Comparison of ENCODE assay signal across 8 mouse cellular contexts in the genomic region with DNA sequence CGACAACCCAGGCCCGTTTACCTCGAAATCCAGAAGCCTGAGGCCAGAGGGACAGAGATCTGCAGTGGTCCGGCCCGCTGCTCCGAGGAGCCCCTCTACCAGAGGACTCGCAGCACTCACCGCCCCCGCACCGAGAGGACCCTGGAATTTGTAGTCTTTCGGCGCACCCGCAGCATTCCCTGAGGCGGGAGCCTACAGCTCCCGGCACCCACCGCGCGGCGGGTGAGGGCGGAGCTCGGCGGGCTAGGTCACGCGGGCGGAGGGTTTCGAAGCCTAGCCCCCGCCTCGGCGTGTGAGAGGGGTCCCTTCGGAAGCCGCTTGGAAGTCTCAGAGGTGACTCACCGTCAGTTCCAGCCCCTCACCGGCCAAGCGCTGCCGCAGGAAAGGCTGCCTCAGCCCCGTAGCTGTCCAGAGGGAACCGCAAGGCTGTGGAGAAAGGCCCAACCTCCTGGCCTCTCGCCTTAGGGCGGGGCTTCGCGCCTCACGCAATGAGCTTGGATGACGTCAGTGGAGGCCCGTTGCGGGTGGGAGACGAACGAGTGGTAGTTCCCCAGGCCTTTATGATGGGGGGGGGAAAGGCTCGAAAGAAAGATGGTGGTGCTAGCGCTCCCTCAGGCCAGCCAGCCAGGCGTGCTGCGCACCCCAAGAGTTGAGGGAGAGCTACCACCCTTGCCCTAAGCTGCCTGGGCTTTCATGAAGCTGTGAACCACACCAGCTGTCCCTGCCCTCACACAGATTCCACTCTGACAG. TPM values are rescaled to one million over a fixed set of nuclear protein-coding genes. Genes with fewer than 3 reads are reported as not detected.
DNase-seq lines count a peak whose midpoint lies in the region; ATAC-seq and TF ChIP-seq lines count a peak whose summit lies in the region.

Gene Cdip1, minus strand, starts transcription at position 483 of the 750 bp plus-strand sequence.

- H3K27ac ChIP-seq in heart, embryonic 12.5 days (ENCODE audit: poor library complexity, severe bottlenecking), result peak within 1 kb of the TSS; percentile 98
- H3K27ac ChIP-seq in kidney, postnatal 0 days, result peak within 1 kb of the TSS; percentile 97
- H3K27ac ChIP-seq in liver, embryonic 11.5 days (ENCODE audit: low read depth, low read length), result peak within 1 kb of the TSS; percentile 90
- H3K27ac ChIP-seq in stomach, embryonic 14.5 days (ENCODE audit: low read length), result peak within 1 kb of the TSS; percentile 98

- peak; percentile 71; the same call in 1 of the 2 replicates for TF ChIP-seq POLR2A in brain, embryonic 14.5 days (IDR thresholded peaks at IDR 0.05; ENCODE audit: borderline replicate concordance, extremely low read depth, insufficient read depth, insufficient read length, poor library complexity, severe bottlenecking)

- H3K79me2 ChIP-seq in C2C12 (ENCODE audit: control insufficient read depth, insufficient read depth), result peaks cover 44% of the 10 kb centered on the region

- H3K27me3 ChIP-seq in C2C12 (ENCODE audit: control insufficient read depth, insufficient read depth, insufficient read length), result no peaks in the 10 kb centered on the region
- H3K27me3 ChIP-seq in erythroblast, embryonic 14.5 days (ENCODE audit: control insufficient read depth), result no peaks in the 10 kb centered on the region
- no peaks in the 10 kb centered on the region for H3K27me3 ChIP-seq in heart, embryonic 12.5 days (replicated peaks)
- H3K27me3 ChIP-seq in kidney, postnatal 0 days (ENCODE audit: insufficient read depth, low read length), result no peaks in the 10 kb centered on the region
- no peaks in the 10 kb centered on the region for H3K27me3 ChIP-seq in liver, embryonic 11.5 days (replicated peaks; ENCODE audit: control insufficient read depth, insufficient read depth, low read length)
- no peaks in the 10 kb centered on the region for H3K27me3 ChIP-seq in stomach, embryonic 14.5 days (ENCODE audit: control insufficient read depth, insufficient read depth, low read length)

- peaks cover 4% of the 10 kb centered on the region for H3K36me3 ChIP-seq in C2C12 (ENCODE audit: control insufficient read depth, insufficient read depth)
- H3K36me3 ChIP-seq in erythroblast, embryonic 14.5 days (ENCODE audit: control insufficient read depth), result no peaks in the 10 kb centered on the region
- no peaks in the 10 kb centered on the region for H3K36me3 ChIP-seq in heart, embryonic 12.5 days
- no peaks in the 10 kb centered on the region for H3K36me3 ChIP-seq in kidney, postnatal 0 days (ENCODE audit: insufficient read depth, low read length)
- H3K36me3 ChIP-seq in liver, embryonic 11.5 days (ENCODE audit: control insufficient read depth, insufficient read depth, low read length), result 0 out of 2 replicates have a peak, but pooled peaks cover 2% of the 10 kb centered on the region
- H3K36me3 ChIP-seq in stomach, embryonic 14.5 days (ENCODE audit: control insufficient read depth, insufficient read depth, low read length), result no peaks in the 10 kb centered on the region

- H3K4me1 ChIP-seq in erythroblast, embryonic 14.5 days (ENCODE audit: control insufficient read depth), result peaks cover 18% of the 10 kb centered on the region
- peaks cover 40% of the 10 kb centered on the region for H3K4me1 ChIP-seq in heart, embryonic 12.5 days (replicated peaks)
- H3K4me1 ChIP-seq in kidney, postnatal 0 days (replicated peaks; ENCODE audit: insufficient read depth, low read length), result peaks cover 17% of the 10 kb centered on the region
- H3K4me1 ChIP-seq in liver, embryonic 11.5 days (replicated peaks; ENCODE audit: control insufficient read depth, insufficient read depth, low read length), result peaks cover 7% of the 10 kb centered on the region
- H3K4me1 ChIP-seq in stomach, embryonic 14.5 days (ENCODE audit: control insufficient read depth, insufficient read depth, low read length), result peaks cover 27% of the 10 kb centered on the region

- H3K4me3 ChIP-seq in C2C12 (ENCODE audit: insufficient read depth, poor library complexity, severe bottlenecking), result peak within 1 kb of the TSS; percentile 80
- H3K4me3 ChIP-seq in erythroblast, embryonic 14.5 days (replicated peaks), result peak within 1 kb of the TSS; percentile 74
- H3K4me3 ChIP-seq in heart, embryonic 12.5 days, result peak within 1 kb of the TSS; percentile 85
- peak within 1 kb of the TSS; percentile 75 for H3K4me3 ChIP-seq in kidney, postnatal 0 days (replicated peaks; ENCODE audit: low read depth, low read length)
- H3K4me3 ChIP-seq in liver, embryonic 11.5 days (ENCODE audit: low read depth, low read length), result peak within 1 kb of the TSS; percentile 78
- peak within 1 kb of the TSS; percentile 90 for H3K4me3 ChIP-seq in stomach, embryonic 14.5 days (ENCODE audit: low read depth, low read length)

- peak within 1 kb of the TSS; percentile 79 for H3K4me2 ChIP-seq in heart, embryonic 12.5 days
- H3K4me2 ChIP-seq in kidney, postnatal 0 days (ENCODE audit: low read length), result peak within 1 kb of the TSS; percentile 68
- peak within 1 kb of the TSS; percentile 94 for H3K4me2 ChIP-seq in liver, embryonic 11.5 days
- peak within 1 kb of the TSS; percentile 88 for H3K4me2 ChIP-seq in stomach, embryonic 14.5 days (replicated peaks; ENCODE audit: low read depth, low read length)

- WGBS in heart, embryonic 12.5 days, result under 1% methylated on average over 51 of the region's 51 CpGs
- under 1% methylated on average over 51 of the region's 51 CpGs for WGBS in kidney, postnatal 0 days
- WGBS in liver, embryonic 11.5 days, result under 1% methylated on average over 51 of the region's 51 CpGs
- 2% methylated on average over 51 of the region's 51 CpGs for WGBS in stomach, embryonic 14.5 days

- peaks cover 38% of the 10 kb centered on the region for H3K79me3 ChIP-seq in C2C12 (ENCODE audit: low read depth)

- ATAC-seq in heart, embryonic 12.5 days (ENCODE audit: insufficient number of reproducible peaks, low FRiP score), result peak; percentile 98
- peak; percentile 96 for ATAC-seq in kidney, postnatal 0 days (replicated peaks; ENCODE audit: low FRiP score, low read depth)
- ATAC-seq in liver, embryonic 11.5 days (replicated peaks; ENCODE audit: low FRiP score), result peak; percentile 97
- peak; percentile 96 for ATAC-seq in stomach, embryonic 14.5 days (ENCODE audit: insufficient number of reproducible peaks, insufficient read depth, low FRiP score, low read depth)

- TF ChIP-seq CTCF in C2C12 (IDR thresholded peaks at IDR 0.05; ENCODE audit: control insufficient read depth, insufficient read depth, insufficient read length), result no peak
- TF ChIP-seq CTCF in brain, embryonic 14.5 days (IDR thresholded peaks at IDR 0.05; ENCODE audit: borderline replicate concordance, extremely low read depth, insufficient read depth, insufficient read length), result no peak
- TF ChIP-seq CTCF in kidney, postnatal 0 days (IDR thresholded peaks at IDR 0.05; ENCODE audit: low read depth), result no peak

- peak within 1 kb of the TSS; percentile 95 for H3K9ac ChIP-seq in heart, embryonic 12.5 days
- peak within 1 kb of the TSS; percentile 88 for H3K9ac ChIP-seq in kidney, postnatal 0 days (ENCODE audit: low read depth, low read length)
- H3K9ac ChIP-seq in liver, embryonic 11.5 days (ENCODE audit: low read depth, low read length), result peak within 1 kb of the TSS; percentile 87
- H3K9ac ChIP-seq in stomach, embryonic 14.5 days (replicated peaks; ENCODE audit: low read depth, low read length), result peak within 1 kb of the TSS; percentile 86

- H3ac ChIP-seq in C2C12 (ENCODE audit: control insufficient read depth, insufficient read length, low read depth), result peak within 1 kb of the TSS; percentile 94

- H3K9me3 ChIP-seq in erythroblast, embryonic 14.5 days (ENCODE audit: control insufficient read depth, low read length), result no peaks in the 10 kb centered on the region
- H3K9me3 ChIP-seq in heart, embryonic 12.5 days (replicated peaks), result no peaks in the 10 kb centered on the region
- no peaks in the 10 kb centered on the region for H3K9me3 ChIP-seq in kidney, postnatal 0 days (replicated peaks; ENCODE audit: low read length)
- H3K9me3 ChIP-seq in liver, embryonic 11.5 days (ENCODE audit: control insufficient read depth, low read length), result no peaks in the 10 kb centered on the region
- H3K9me3 ChIP-seq in stomach, embryonic 14.5 days (ENCODE audit: control insufficient read depth, low read depth, low read length), result no peaks in the 10 kb centered on the region

- DNase-seq in brain, embryonic 14.5 days (ENCODE audit: low read depth), result peak; percentile 98
- peak; percentile 97 for DNase-seq in kidney, postnatal 0 days (ENCODE audit: low spot score)
- DNase-seq in liver, embryonic 11.5 days (ENCODE audit: low spot score), result peak; percentile 95
- DNase-seq in naive thymus-derived CD4-positive, alpha-beta T cell, adult 2 months (ENCODE audit: low read depth), result peak; percentile 98

TF ChIP-seq in C2C12, 6 proteins besides CTCF, POLR2A, EP300 and RAD21:
- no peak for TF ChIP-seq CEBPB (IDR thresholded peaks at IDR 0.05; ENCODE audit: low read depth)
- peak; percentile 27 for TF ChIP-seq MYOD1 (IDR thresholded peaks at IDR 0.05; ENCODE audit: control insufficient read depth, insufficient read length, low read depth)
- TF ChIP-seq MAX (IDR thresholded peaks at IDR 0.05), result peak; percentile 50
- TF ChIP-seq FOSL1 (IDR thresholded peaks at IDR 0.05; ENCODE audit: insufficient read depth, low read length, poor library complexity, severe bottlenecking), result no peak
- no peak for TF ChIP-seq MYOG (IDR thresholded peaks at IDR 0.05; ENCODE audit: control insufficient read depth, extremely low read depth, insufficient read length)
- TF ChIP-seq USF1 (IDR thresholded peaks at IDR 0.05; ENCODE audit: low read depth), result no peak
TF ChIP-seq in C2C12: peak in this region for 2.

RNA-seq across cellular contexts. Expression of gene Cdip1, which starts in this region (rescaled TPM):
- polyA plus RNA-seq in C2C12 (2012; fragmentation: generic; extraction: Trizol), result 22.0 TPM
- polyA plus RNA-seq in brain, embryonic 14.5 days (2012; rRNA removed), result 91.1 and 116 TPM in 2 replicates
- polyA plus RNA-seq in erythroblast, embryonic 14.5 days (2012), result 0.93 and 0.95 TPM in 2 replicates
- polyA plus RNA-seq in heart, embryonic 12.5 days (2016; fragmentation: Nextera tagmentation; extraction: Ambion mirVana), result 122 and 132 TPM in 2 replicates
- 81.1 and 91.2 TPM in 2 replicates for polyA plus RNA-seq in kidney, postnatal 0 days (2015; fragmentation: Nextera tagmentation; extraction: Ambion mirVana)
- 49.4 and 49.8 TPM in 2 replicates for polyA plus RNA-seq in liver, embryonic 11.5 days (2014; fragmentation: Nextera tagmentation; extraction: Ambion mirVana)
- 83.6 and 87.0 TPM in 2 replicates for polyA plus RNA-seq in stomach, embryonic 14.5 days (2014; fragmentation: Nextera tagmentation; extraction: Ambion mirVana)

Comparison
In these comparisons a context has a peak if more than half of its experiments do, and no peak if none do; other contexts are left out.
1. Peak in every context shown above with its lines: DNase-seq, ATAC-seq, H3K4me3 ChIP-seq and H3K27ac ChIP-seq.
2. RNA of gene Cdip1 (polyA plus RNA-seq): 122 to 132 TPM in heart, embryonic 12.5 days, 91.1 to 116 TPM in brain, embryonic 14.5 days, 83.6 to 87.0 TPM in stomach, embryonic 14.5 days, 81.1 to 91.2 TPM in kidney, postnatal 0 days, 49.4 to 49.8 TPM in liver, embryonic 11.5 days and 22.0 TPM in C2C12 (single experiment); 0.93 to 0.95 TPM in erythroblast, embryonic 14.5 days; every median in the first group is over 10 times any median in the second.